Mouse (Mus musculus): Measurements from ENCODE around the gene Nmd3. TPM values are rescaled to one million over a fixed set of nuclear protein-coding genes. Genes with fewer than 3 reads are reported as not detected.

Nmd3 gene
- polyA plus RNA-seq, 1 experiment from 2014 or later = 155 TPM

- no peak for ATAC-seq
- CTCF ChIA-PET = no interaction called here
Observed at GRCm38 (mm10) chr3:69797969-69798368, 76.2 kb downstream of the Nmd3 start.

GRCm38 (mm10) chr3:69799096-69799495, 77.3 kb downstream of the Nmd3 start:
- in situ Hi-C loops (cut with MboI; ENCODE audit: low pct_unique_long_range_greater_than_20kb) = no loop called here
- POLR2A ChIA-PET = no interaction called here

More at GRCm38 (mm10) chr3:69797969-69798368, 76.2 kb downstream of the Nmd3 start:
- peaks cover 34% of the 10 kb centered on the region for H3K27me3 ChIP-seq
- DNase-seq (ENCODE audit: low read depth, low spot score) = no peak
- no peak for TF ChIP-seq CTCF (IDR thresholded peaks at IDR 0.05)
- in situ Hi-C loops (cut with MboI; ENCODE audit: low pct_unique_long_range_greater_than_20kb) = no loop called here
- POLR2A ChIA-PET = no interaction called here

GRCm38 (mm10) chr3:69800829-69801384, 79.1 kb downstream of the Nmd3 start:
- DNase-seq (ENCODE audit: low read depth, low spot score) (no peak), ATAC-seq (no peak)

More at GRCm38 (mm10) chr3:69799096-69799495, 77.3 kb downstream of the Nmd3 start:
- CTCF ChIA-PET = no interaction called here
- DNase-seq (ENCODE audit: low read depth, low spot score) (no peak), ATAC-seq (no peak)
- TF ChIP-seq CTCF (IDR thresholded peaks at IDR 0.05) = no peak
- H3K27me3 ChIP-seq = peaks cover 31% of the 10 kb centered on the region

GRCm38 (mm10) chr3:69803137-69803536, 81.4 kb downstream of the Nmd3 start:
- POLR2A ChIA-PET = no interaction called here
- CTCF ChIA-PET = no interaction called here
- H3K27me3 ChIP-seq = peaks cover 21% of the 10 kb centered on the region
- TF ChIP-seq CTCF (IDR thresholded peaks at IDR 0.05) = no peak
- ATAC-seq (no peak), DNase-seq (ENCODE audit: low read depth, low spot score) (no peak)
- in situ Hi-C loops (cut with MboI; ENCODE audit: low pct_unique_long_range_greater_than_20kb) = no loop called here

More at GRCm38 (mm10) chr3:69800829-69801384, 79.1 kb downstream of the Nmd3 start:
- in situ Hi-C loops (cut with MboI; ENCODE audit: low pct_unique_long_range_greater_than_20kb) = no loop called here
- ChIA-PET CTCF (no interaction called here), POLR2A (no interaction called here)
- no peak for TF ChIP-seq CTCF (IDR thresholded peaks at IDR 0.05)
- H3K27me3 ChIP-seq = peaks cover 30% of the 10 kb centered on the region

Other genes with a start within 250 kb of the Nmd3 start
- 9.0 TPM for gene B3galnt1, start 123.0 kb upstream of the Nmd3 start, polyA plus RNA-seq (2021)
- gene Sptssb, start 138.0 kb downstream of the Nmd3 start, polyA plus RNA-seq (2021) = 0.08 TPM